Mouse (Mus musculus) retina, postnatal 7 days (tissue): ENCODE data around the gene Ezh1.

Experiments
- DNase-seq: peaks from one replicate; pipeline ENCODE4 v3.0.0-alpha.2; 2012; ENCODE audit warnings: low read depth, low spot score

Gene Ezh1

GRCm38 (mm10) chr11:101148751-101149150, 77.5 kb downstream of the Ezh1 start:
- no peak for DNase-seq

- no peak for DNase-seq
These were observed 79.9 kb downstream of the Ezh1 start for GRCm38 (mm10) chr11:101146377-101146776.

- no peak for DNase-seq
These were observed 82.7 kb downstream of the Ezh1 start for GRCm38 (mm10) chr11:101143338-101144225.

GRCm38 (mm10) chr11:101142215-101142967, 83.9 kb downstream of the Ezh1 start:
- no peak for DNase-seq
